Mouse (Mus musculus) hindbrain, postnatal 0 days (tissue): ENCODE measurements around the gene Insm2. TPM values are rescaled to one million over a fixed set of nuclear protein-coding genes. Genes with fewer than 3 reads are reported as not detected.

Source experiments
- ATAC-seq: fragments of 200-750 bp; cut with Nextera tagmentation; 2 replicates; pipeline ENCODE4 v1.8.0; 2017; ENCODE audit warnings: mild to moderate bottlenecking, moderate TSS enrichment, moderate library complexity
- DNase-seq: peaks from one replicate; pipeline ENCODE4 v3.0.0-alpha.2; 2015; ENCODE audit warnings: low spot score
- H3K27ac ChIP-seq: fragments of 300-500 bp; sonication (generic); 2 replicates; pipeline ENCODE4 v1.5.1; 2014; ENCODE audit warnings: mild to moderate bottlenecking
- H3K27me3 ChIP-seq: fragments of 300-500 bp; sonication (generic); 2 replicates; pipeline ENCODE4 v1.6.1; 2014; ENCODE audit warnings: low read length, mixed read lengths; ENCODE audit not compliant: insufficient read depth
- H3K36me3 ChIP-seq: fragments of 300-500 bp; sonication (generic); 2 replicates; pipeline ENCODE4 v1.6.1; 2014; ENCODE audit warnings: low read length, mixed read lengths; ENCODE audit not compliant: insufficient read depth
- H3K4me1 ChIP-seq: fragments of 300-500 bp; sonication (generic); 2 replicates; pipeline ENCODE4 v1.6.1; 2014; ENCODE audit warnings: antibody characterized with exemption, low read length, mixed read lengths; ENCODE audit not compliant: insufficient read depth
- H3K4me2 ChIP-seq: fragments of 300-500 bp; sonication (generic); 2 replicates; pipeline ENCODE4 v1.6.1; 2014; ENCODE audit warnings: low read depth, mild to moderate bottlenecking, low read length, moderate library complexity, mixed read lengths
- H3K4me3 ChIP-seq: fragments of 300-500 bp; sonication (generic); 2 replicates; pipeline ENCODE4 v1.5.1; 2014; ENCODE audit warnings: low read length
- H3K9ac ChIP-seq: fragments of 300-500 bp; sonication (generic); replicated peaks from 2 replicates; pipeline ENCODE4 v1.6.1; 2014; ENCODE audit warnings: mild to moderate bottlenecking, low read length, moderate library complexity, mixed read lengths
- H3K9me3 ChIP-seq: fragments of 300-500 bp; sonication (generic); 2 replicates; pipeline ENCODE4 v1.6.1; 2016; ENCODE audit warnings: low read length, mixed read lengths
- CTCF ChIP-seq: IDR thresholded peaks from 2 replicates; pipeline ENCODE4 v1.5.1; 2016; ENCODE audit warnings: antibody characterized with exemption, control low read depth, low read depth
- WGBS: fragments of 180-500 bp; shearing (Covaris S2); extraction: QIAGEN DNeasy Blood & Tissue Kit; methylation state at CpG from one replicate; pipeline ENCODE4 v1.1.7; 2014; 5-methylcytosine and 5-hydroxymethylcytosine counted together
- polyA plus RNA-seq: library from polyadenylated mRNA; unstranded; fragments of >200 nt; fragmentation: Nextera tagmentation; extraction: Ambion mirVana; gene quantifications from 2 replicates; pipeline ENCODE4 v1.2.1, GENCODE M21; 2015
- total RNA-seq: library from RNA; depleted of rRNA; stranded (reverse); fragments of >200 nt; gene quantifications from 2 replicates; pipeline ENCODE4 v1.2.3, GENCODE M21; 2014

Gene Insm2
- total and polyA plus RNA-seq, 2 experiments from 2014 or later, result 2.5 to 3.9 TPM

- ATAC-seq (0 out of 2 replicates have a peak, but pooled peaks have one; percentile 4), DNase-seq (peak; percentile 3)
- Histone ChIP-seq H3K9me3 (no peaks in the 10 kb centered on the region), H3K36me3 (no peaks in the 10 kb centered on the region), H3K27me3 (peaks cover 4% of the 10 kb centered on the region), H3K27ac (no peak overlapping the region), H3K4me3 (peak overlapping the region; percentile 51), H3K4me1 (peaks cover 5% of the 10 kb centered on the region; the same call in 1 of the 2 replicates), H3K4me2 (peak overlapping the region; percentile 78), H3K9ac (no peak overlapping the region)
- no peak for TF ChIP-seq CTCF
- 13% methylated on average over 42 of the region's 42 CpGs for WGBS
Measured at GRCm38 (mm10) chr12:55600503-55600994, 1.3 kb downstream of the Insm2 start.

GRCm38 (mm10) chr12:55604411-55604810 is 5.2 kb downstream of the Insm2 start:
- no peak for DNase-seq
- Histone ChIP-seq H3K9me3 (no peaks in the 10 kb centered on the region), H3K4me3 (no peak overlapping the region), H3K27ac (no peak overlapping the region), H3K36me3 (no peaks in the 10 kb centered on the region), H3K9ac (no peak overlapping the region), H3K4me2 (no peak overlapping the region), H3K27me3 (no peaks in the 10 kb centered on the region; the same call in 1 of the 2 replicates), H3K4me1 (peaks cover 5% of the 10 kb centered on the region; the same call in 1 of the 2 replicates)
- TF ChIP-seq CTCF, result no peak
- no peak for ATAC-seq
- 85% methylated on average over 3 of the region's 3 CpGs for WGBS

DNA sequence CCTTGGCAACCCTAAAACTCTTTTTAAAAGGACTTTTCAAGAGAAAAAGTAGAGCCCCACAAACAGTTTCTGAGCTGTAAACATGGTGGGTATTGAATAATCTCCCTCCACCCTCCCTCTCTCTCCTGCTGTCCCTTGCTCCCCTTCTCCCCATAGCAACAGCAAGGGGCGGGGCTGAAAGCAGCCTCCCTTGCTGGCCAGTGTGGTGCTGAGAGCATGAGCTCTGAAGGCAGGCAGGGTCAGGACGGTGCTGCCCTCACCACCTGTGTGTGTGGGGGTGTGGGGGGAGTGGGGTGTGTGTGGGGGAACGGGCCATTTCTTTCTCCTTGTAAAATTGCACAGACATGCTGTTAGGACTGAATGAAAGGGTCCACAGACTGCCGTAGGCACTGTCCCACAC is 8.7 kb downstream of the Insm2 start:
- TF ChIP-seq CTCF, result no peak
- H3K9me3 ChIP-seq, result no peaks in the 10 kb centered on the region
- no peak overlapping the region for H3K4me2 ChIP-seq
- no peaks in the 10 kb centered on the region for H3K27me3 ChIP-seq
- H3K27ac ChIP-seq, result no peak overlapping the region
- no peaks in the 10 kb centered on the region for H3K36me3 ChIP-seq
- peak; percentile 8 for DNase-seq
- WGBS, result 24% methylated on average over 4 of the region's 4 CpGs
- no peak overlapping the region for H3K4me3 ChIP-seq
- no peaks in the 10 kb centered on the region for H3K4me1 ChIP-seq
- H3K9ac ChIP-seq, result no peak overlapping the region
- no peak for ATAC-seq

- Histone ChIP-seq H3K9me3 (no peaks in the 10 kb centered on the region), H3K4me1 (no peaks in the 10 kb centered on the region), H3K27me3 (no peaks in the 10 kb centered on the region), H3K4me2 (no peak overlapping the region), H3K9ac (no peak overlapping the region), H3K4me3 (no peak overlapping the region), H3K27ac (no peak overlapping the region), H3K36me3 (no peaks in the 10 kb centered on the region)
- ATAC-seq, result no peak
- DNase-seq, result no peak
- no peak for TF ChIP-seq CTCF
- WGBS, result 79% methylated on average over 2 of the region's 2 CpGs
Measured at GRCm38 (mm10) chr12:55610812-55611211, 11.6 kb downstream of the Insm2 start.

DNA sequence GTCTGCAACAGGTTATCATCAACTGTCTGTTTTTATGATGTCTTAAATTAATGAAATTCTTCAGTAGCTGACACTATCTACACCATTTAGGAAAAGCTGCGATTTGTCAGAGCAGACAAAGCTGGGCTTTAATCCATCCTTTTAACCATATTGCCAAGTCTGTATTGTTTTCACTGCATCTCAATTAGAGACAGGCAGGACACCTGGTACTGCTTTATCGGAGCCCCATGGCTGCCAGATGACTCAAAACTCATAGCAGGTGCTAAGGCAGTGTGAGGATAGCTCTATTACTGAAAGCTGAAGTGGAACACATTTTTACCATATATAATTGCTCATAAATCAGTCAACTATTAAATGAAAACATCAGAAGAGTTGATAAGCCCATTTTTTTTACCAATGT is 21.1 kb downstream of the Insm2 start:
- TF ChIP-seq CTCF, result no peak
- DNase-seq, result peak; percentile 49

GRCm38 (mm10) chr12:55622615-55623245 is 23.5 kb downstream of the Insm2 start:
- Histone ChIP-seq H3K4me3 (no peak overlapping the region), H3K27ac (peak overlapping the region; percentile 60), H3K9ac (no peak overlapping the region), H3K4me2 (no peak overlapping the region), H3K9me3 (no peaks in the 10 kb centered on the region), H3K36me3 (no peaks in the 10 kb centered on the region), H3K27me3 (no peaks in the 10 kb centered on the region), H3K4me1 (0 out of 2 replicates have a peak, but pooled peaks cover 4% of the 10 kb centered on the region)
- DNase-seq, result peak; percentile 69
- peak; percentile 81 for ATAC-seq
- TF ChIP-seq CTCF, result no peak
- 34% methylated on average over 3 of the region's 3 CpGs for WGBS

More for the DNA sequence above, 21.1 kb downstream of the Insm2 start:
- Histone ChIP-seq H3K4me2 (no peak overlapping the region), H3K27me3 (no peaks in the 10 kb centered on the region), H3K27ac (no peak overlapping the region), H3K9me3 (no peaks in the 10 kb centered on the region), H3K36me3 (no peaks in the 10 kb centered on the region), H3K9ac (no peak overlapping the region), H3K4me1 (0 out of 2 replicates have a peak, but pooled peaks cover 4% of the 10 kb centered on the region), H3K4me3 (no peak overlapping the region)
- WGBS, result 42% methylated on average over 2 of the region's 2 CpGs
- peak; percentile 82 for ATAC-seq

DNA sequence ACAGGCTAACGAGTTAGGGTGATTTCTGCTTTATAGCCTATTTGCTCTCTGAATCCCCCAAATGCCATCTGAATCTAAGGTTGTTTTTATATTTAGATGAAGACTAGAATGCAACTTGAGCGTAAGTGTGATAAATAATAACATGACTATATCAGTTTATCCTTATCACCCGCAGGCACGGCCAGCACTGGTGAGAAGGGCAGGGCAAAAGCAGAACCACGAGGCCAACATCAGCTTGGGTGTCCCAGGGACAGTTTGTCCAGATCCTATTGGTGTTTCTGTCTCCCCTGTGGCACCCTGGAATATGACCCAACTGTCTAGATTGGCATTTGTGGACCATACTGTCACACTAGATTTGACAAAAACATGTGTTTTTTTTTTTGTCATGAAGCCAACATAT is 24.0 kb downstream of the Insm2 start:
- TF ChIP-seq CTCF, result no peak
- Histone ChIP-seq H3K36me3 (no peaks in the 10 kb centered on the region), H3K27me3 (no peaks in the 10 kb centered on the region), H3K9me3 (no peaks in the 10 kb centered on the region), H3K4me2 (no peak overlapping the region), H3K27ac (peak overlapping the region; percentile 60; the same call in 1 of the 2 replicates), H3K4me1 (0 out of 2 replicates have a peak, but pooled peaks cover 4% of the 10 kb centered on the region), H3K9ac (no peak overlapping the region), H3K4me3 (no peak overlapping the region)
- no peak for DNase-seq
- 72% methylated on average over 5 of the region's 5 CpGs for WGBS
- ATAC-seq, result no peak
